Mouse (Mus musculus) bone marrow macrophage, adult 2 months (primary cell): ENCODE data around the gene Gckr. TPM values are rescaled to one million over a fixed set of nuclear protein-coding genes. Genes with fewer than 3 reads are reported as not detected.
A peak's percentile ranks its signal among the peaks of the same experiment; 100 is the strongest.
"Not testable (repeated sequence)": the region's sequence is repeated elsewhere in the genome, so short reads cannot be mapped to it uniquely, and the experiment has no call there.

Experiments used
- H3K27ac ChIP-seq: 2 replicates; pipeline ENCODE4 v1.5.1; 2012; ENCODE audit warnings: low read depth, low read length; ENCODE audit not compliant: insufficient read depth
- H3K4me1 ChIP-seq: 2 replicates; pipeline ENCODE4 v1.6.1; 2012; ENCODE audit warnings: low read length; ENCODE audit not compliant: control insufficient read depth, insufficient read depth
- H3K4me3 ChIP-seq: 2 replicates; pipeline ENCODE4 v1.5.1; 2012; ENCODE audit warnings: mild to moderate bottlenecking, low read length, moderate library complexity; ENCODE audit not compliant: insufficient read depth
- CTCF ChIP-seq: IDR thresholded peaks from 2 replicates; pipeline ENCODE4 v1.5.1; 2012; ENCODE audit warnings: low read depth, mild to moderate bottlenecking, low read length, moderate library complexity
- POLR2A ChIP-seq: IDR thresholded peaks from 2 replicates; pipeline ENCODE4 v1.6.1; 2012; ENCODE audit warnings: mild to moderate bottlenecking, low read depth, low read length, borderline replicate concordance
- polyA plus RNA-seq: library from polyadenylated mRNA; stranded (reverse); fragments of >200 nt; gene quantifications from 2 replicates; pipeline ENCODE4 v1.2.4, GENCODE M21; 2012; ENCODE audit not compliant: missing spikeins, insufficient read depth, insufficient read length

Gene Gckr
- polyA plus RNA-seq, 1 experiment: not detected

GRCm38 (mm10) chr5:31324085-31324484, 26.8 kb downstream of the Gckr start:
- H3K4me1 ChIP-seq: peaks cover 5% of the 10 kb centered on the region; the same call in 1 of the 2 replicates
- no peak overlapping the region for H3K27ac ChIP-seq
- no peak for TF ChIP-seq POLR2A
- TF ChIP-seq CTCF: no peak
- no peak overlapping the region for H3K4me3 ChIP-seq

- TF ChIP-seq POLR2A: no peak
- peak; percentile 38; the same call in 1 of the 2 replicates for TF ChIP-seq CTCF
- Histone ChIP-seq H3K4me3 (no peak overlapping the region), H3K27ac (no peak overlapping the region), H3K4me1 (peaks cover 5% of the 10 kb centered on the region; the same call in 1 of the 2 replicates)
Observed at GRCm38 (mm10) chr5:31326850-31327249, 29.6 kb downstream of the Gckr start.

GRCm38 (mm10) chr5:31328255-31328654, 31.0 kb downstream of the Gckr start:
- Histone ChIP-seq H3K4me1 (peaks cover 5% of the 10 kb centered on the region; the same call in 1 of the 2 replicates), H3K27ac (no peak overlapping the region), H3K4me3 (no peak overlapping the region)
- TF ChIP-seq CTCF (peak; percentile 62), POLR2A (no peak)

GRCm38 (mm10) chr5:31357586-31357985, 60.3 kb downstream of the Gckr start:
- not testable (repeated sequence) for H3K4me1 ChIP-seq, H3K27ac ChIP-seq, H3K4me3 ChIP-seq

- no peak overlapping the region for H3K27ac ChIP-seq
- no peak for TF ChIP-seq POLR2A
- no peak for TF ChIP-seq CTCF
- peaks cover 3% of the 10 kb centered on the region for H3K4me1 ChIP-seq
- H3K4me3 ChIP-seq: no peak overlapping the region
Observed at GRCm38 (mm10) chr5:31360955-31361354, 63.7 kb downstream of the Gckr start.

Other genes starting within 250 kb of the Gckr start
- 114 and 133 TPM in 2 replicates for gene Atraid, start 249.1 kb upstream of the Gckr start, polyA plus RNA-seq
- 5.5 and 7.5 TPM in 2 replicates for gene Slc5a6, start 248.5 kb upstream of the Gckr start, polyA plus RNA-seq
- 4.2 and 4.6 TPM in 2 replicates for gene Cad, start 242.7 kb upstream of the Gckr start, polyA plus RNA-seq
- not detected in 2 replicates for gene Dnajc5g, start 191.2 kb upstream of the Gckr start, polyA plus RNA-seq
- gene Slc30a3, start 189.2 kb upstream of the Gckr start, polyA plus RNA-seq: not detected in 2 replicates
- not detected in 2 replicates for gene Trim54, start 180.7 kb upstream of the Gckr start, polyA plus RNA-seq
- not detected in 2 replicates for gene Ucn, start 158.6 kb upstream of the Gckr start, polyA plus RNA-seq
- gene Mpv17, start 143.2 kb upstream of the Gckr start, polyA plus RNA-seq: 75.0 and 75.3 TPM in 2 replicates
- gene Gm29609, start 117.5 kb upstream of the Gckr start, polyA plus RNA-seq: 0.93 and 2.7 TPM in 2 replicates
- gene Gtf3c2, start 117.3 kb upstream of the Gckr start, polyA plus RNA-seq: 80.4 and 90.2 TPM in 2 replicates
- gene Snx17, start 104.2 kb upstream of the Gckr start, polyA plus RNA-seq: 80.3 and 85.8 TPM in 2 replicates
- 28.3 and 28.9 TPM in 2 replicates for gene Eif2b4, start 104.0 kb upstream of the Gckr start, polyA plus RNA-seq
- 32.3 and 33.1 TPM in 2 replicates for gene Zfp513, start 95.1 kb upstream of the Gckr start, polyA plus RNA-seq
- gene Ppm1g, start 76.8 kb upstream of the Gckr start, polyA plus RNA-seq: 61.2 and 67.7 TPM in 2 replicates
- 84.1 and 85.8 TPM in 2 replicates for gene Nrbp1, start 56.6 kb upstream of the Gckr start, polyA plus RNA-seq
- not detected in 2 replicates for gene Gm9970, start 56.2 kb upstream of the Gckr start, polyA plus RNA-seq
- gene Krtcap3, start 45.8 kb upstream of the Gckr start, polyA plus RNA-seq: 4.6 and 8.3 TPM in 2 replicates
- 36.9 and 45.0 TPM in 2 replicates for gene Ift172, start 6.3 kb upstream of the Gckr start, polyA plus RNA-seq
- not detected in 2 replicates for gene Fndc4, start 1.4 kb upstream of the Gckr start, polyA plus RNA-seq
- 24.8 and 34.2 TPM in 2 replicates for gene Zfp512, start 155.0 kb downstream of the Gckr start, polyA plus RNA-seq
- not detected in 2 replicates for gene 4930548H24Rik, start 188.3 kb downstream of the Gckr start, polyA plus RNA-seq
- 13.8 and 17.3 TPM in 2 replicates for gene Gpn1, start 197.3 kb downstream of the Gckr start, polyA plus RNA-seq
- gene Slc4a1ap, start 229.6 kb downstream of the Gckr start, polyA plus RNA-seq: 37.2 and 44.5 TPM in 2 replicates
- gene Supt7l, start 230.4 kb downstream of the Gckr start, polyA plus RNA-seq: 16.2 and 17.9 TPM in 2 replicates